In genomic region chr2:154712271-154712677, GRCm38 (mm10) we compare ENCODE assay signal across 9 mouse cellular contexts. TPM values are rescaled to one million over a fixed set of nuclear protein-coding genes. Genes with fewer than 3 reads are reported as not detected.
A peak's percentile ranks its signal among the peaks of the same experiment; 100 is the strongest.
DNase-seq lines count a peak whose midpoint lies in the region; ATAC-seq and TF ChIP-seq lines count a peak whose summit lies in the region.
"Had no signal": no experiment of that assay in that cellular context is flagged by ENCODE, and none has a peak within 500 bp of the region (broad histone marks: within the 10 kb centered on the region; RNA-seq: fewer than 3 reads in every experiment).

No protein-coding gene starts in this region.

- H3K4me2 ChIP-seq in forebrain, postnatal 0 days (ENCODE audit: low read depth): no peak overlapping the region
- no peak overlapping the region for H3K4me2 ChIP-seq in forebrain, embryonic 15.5 days (replicated peaks)
- H3K4me2 ChIP-seq: midbrain, embryonic 12.5 days had no signal

- intact Hi-C loops in heart, adult 2 months (cut with DNase I): loop anchor here (2.0 to 5.0 kb wide), 2 partner anchors 80 to 143 kb away; partner anchors contain the start of genes Raly and a
- intact Hi-C loops in left cerebral cortex, adult 2 months (cut with DNase I): loop anchor here (2.0 kb wide), 2 partner anchors 143 to 231 kb away; no protein-coding TSS in a partner anchor

- no peaks in the 10 kb centered on the region for H3K79me2 ChIP-seq in heart, adult 2 months (replicated peaks; ENCODE audit: control insufficient read depth, insufficient read depth, low read length)

- peak; percentile 83 for TF ChIP-seq CTCF in forebrain, postnatal 0 days (IDR thresholded peaks at IDR 0.05; ENCODE audit: low read depth)
- peak; percentile 72 for TF ChIP-seq CTCF in heart, adult 2 months (IDR thresholded peaks at IDR 0.05)
- TF ChIP-seq CTCF in left cerebral cortex, adult 2 months (IDR thresholded peaks at IDR 0.05): peak; percentile 64

- H3K4me3 ChIP-seq in forebrain, postnatal 0 days (ENCODE audit: low read depth, low read length): no peak overlapping the region
- no peak overlapping the region for H3K4me3 ChIP-seq in forebrain, embryonic 15.5 days
- H3K4me3 ChIP-seq in heart, adult 2 months: peak overlapping the region; percentile 27; the same call in 1 of the 2 replicates
- H3K4me3 ChIP-seq in left cerebral cortex, adult 2 months: peak overlapping the region; percentile 42
- H3K4me3 ChIP-seq: midbrain, embryonic 12.5 days had no signal

- ATAC-seq in forebrain, postnatal 0 days: peak; percentile 21; the same call in 1 of the 2 replicates
- ATAC-seq in forebrain, embryonic 15.5 days (replicated peaks): no peak
- ATAC-seq in megakaryocyte-erythroid progenitor cell, adult 5-6 weeks (replicated peaks; ENCODE audit: low FRiP score, low TSS enrichment, poor library complexity, severe bottlenecking): peak; percentile 88

- no peak overlapping the region for H3K9ac ChIP-seq in forebrain, postnatal 0 days
- no peak overlapping the region for H3K9ac ChIP-seq in forebrain, embryonic 15.5 days (replicated peaks)
- no peak overlapping the region for H3K9ac ChIP-seq in heart, adult 2 months (ENCODE audit: low read depth, low read length)
- H3K9ac ChIP-seq: midbrain, embryonic 12.5 days had no signal

- H3K27me3 ChIP-seq in forebrain, postnatal 0 days (ENCODE audit: insufficient read depth, low read length): no peaks in the 10 kb centered on the region
- 0 out of 2 replicates have a peak, but pooled peaks cover 3% of the 10 kb centered on the region for H3K27me3 ChIP-seq in forebrain, embryonic 15.5 days
- no peaks in the 10 kb centered on the region for H3K27me3 ChIP-seq in heart, adult 2 months (ENCODE audit: control insufficient read depth, insufficient read depth, low read length)

- TF ChIP-seq EP300 in heart, adult 2 months (IDR thresholded peaks at IDR 0.05; ENCODE audit: insufficient read depth, low read depth, low read length): no peak

- no peaks in the 10 kb centered on the region for H3K4me1 ChIP-seq in forebrain, postnatal 0 days (ENCODE audit: insufficient read depth)
- peaks cover 9% of the 10 kb centered on the region; the same call in 1 of the 2 replicates for H3K4me1 ChIP-seq in forebrain, embryonic 15.5 days
- H3K4me1 ChIP-seq in heart, adult 2 months (ENCODE audit: control insufficient read depth, insufficient read depth, low read length): no peaks in the 10 kb centered on the region

- H3K9me3 ChIP-seq in forebrain, postnatal 0 days (ENCODE audit: low read length): no peaks in the 10 kb centered on the region
- no peaks in the 10 kb centered on the region for H3K9me3 ChIP-seq in forebrain, embryonic 15.5 days
- H3K9me3 ChIP-seq: midbrain, embryonic 12.5 days had no signal

- 46% methylated on average over 5 of the region's 5 CpGs for WGBS in forebrain, postnatal 0 days
- 44% methylated on average over 5 of the region's 5 CpGs for WGBS in forebrain, embryonic 15.5 days
- WGBS in heart, adult 2 months: 35% methylated on average over 5 of the region's 5 CpGs

- DNase-seq in forebrain, postnatal 0 days: peak; percentile 51
- peak; percentile 54 for DNase-seq in MEL-GATA-1-ER (ENCODE audit: extremely low read depth, low read depth)
- DNase-seq in cerebellum, adult 9-10 months: peak; percentile 66
- DNase-seq in heart, adult 2 months: peak; percentile 34 to 71
- peak; percentile 23 to 73 for DNase-seq in left cerebral cortex, adult 2 months (ENCODE audit: extremely low spot score in 1 of 2, low spot score in 2 of 2)
- DNase-seq in spleen, postnatal 4 days (ENCODE audit: low spot score in 2 of 2): peak; percentile 58 to 86

- no peaks in the 10 kb centered on the region for H3K36me3 ChIP-seq in forebrain, postnatal 0 days (ENCODE audit: insufficient read depth)
- H3K36me3 ChIP-seq in forebrain, embryonic 15.5 days: no peaks in the 10 kb centered on the region
- no peaks in the 10 kb centered on the region for H3K36me3 ChIP-seq in heart, adult 2 months (ENCODE audit: control insufficient read depth, insufficient read depth, low read length)
- H3K36me3 ChIP-seq: midbrain, embryonic 12.5 days had no signal

- H3K27ac ChIP-seq in forebrain, postnatal 0 days (ENCODE audit: low read depth, low read length): no peak overlapping the region
- no peak overlapping the region for H3K27ac ChIP-seq in forebrain, embryonic 15.5 days (replicated peaks)
- no peak overlapping the region for H3K27ac ChIP-seq in heart, adult 2 months
- H3K27ac ChIP-seq in left cerebral cortex, adult 2 months: peak overlapping the region; percentile 28; the same call in 1 of the 2 replicates
- H3K27ac ChIP-seq: midbrain, embryonic 12.5 days had no signal

- TF ChIP-seq POLR2A in heart, adult 2 months (IDR thresholded peaks at IDR 0.05; ENCODE audit: insufficient read depth, low read depth, low read length): no peak

RNA-seq across cellular contexts. Expression of gene Gm14214, which starts 57.6 kb away (rescaled TPM):
- not detected in 2 replicates for total RNA-seq in forebrain, postnatal 0 days (2014; rRNA removed)
- not detected in 2 replicates for polyA plus RNA-seq in forebrain, postnatal 0 days (2015; fragmentation: Nextera tagmentation; extraction: Ambion mirVana)
- polyA plus RNA-seq in forebrain, embryonic 15.5 days (2015; fragmentation: Nextera tagmentation; extraction: Ambion mirVana): not detected in 2 replicates
- total RNA-seq in heart, adult 2 months (2021): not detected
- polyA plus RNA-seq in heart, adult 2 months (2012; rRNA removed): not detected in 2 replicates
- total RNA-seq in left cerebral cortex, adult 2 months (2021): not detected
- total RNA-seq in megakaryocyte-erythroid progenitor cell, adult 5-6 weeks (2014; fragmentation: Nextera tagmentation): not detected in 2 replicates
- total RNA-seq in megakaryocyte-erythroid progenitor cell, adult 5-6 weeks (2017): not detected in 2 replicates
- polyA plus RNA-seq: midbrain, embryonic 12.5 days had no signal

Comparison
In these comparisons a context has a peak if more than half of its experiments do, and no peak if none do; other contexts are left out.
1. H3K4me3 ChIP-seq: peak in heart, adult 2 months (single experiment) and left cerebral cortex, adult 2 months (single experiment); none in forebrain, postnatal 0 days (single experiment) and forebrain, embryonic 15.5 days (single experiment).
2. Peak in every context shown above with its lines, with median percentiles within 50 percentile points of each other: DNase-seq and CTCF ChIP-seq.